Mouse (Mus musculus) spleen, postnatal 14 days (tissue): ENCODE data around the gene Bicral.

Experiments
- DNase-seq, 2 experiments: peaks; one replicate each; pipeline ENCODE4 v3.0.0; 2021 to 2022; ENCODE audit warnings: low spot score in 2 of 2

The Bicral gene

GRCm38 (mm10) chr17:46843716-46844115, 14.6 kb downstream of the Bicral start:
- DNase-seq: no peak

- DNase-seq: no peak
These were observed 15.3 kb downstream of the Bicral start for GRCm38 (mm10) chr17:46843022-46843421.

- no peak for DNase-seq
These were observed 17.8 kb downstream of the Bicral start for GRCm38 (mm10) chr17:46840304-46841010.

GRCm38 (mm10) chr17:46838396-46838920, 19.8 kb downstream of the Bicral start:
- DNase-seq: no peak

- DNase-seq: no peak
These were observed 20.4 kb downstream of the Bicral start for GRCm38 (mm10) chr17:46837897-46838296.

GRCm38 (mm10) chr17:46835093-46835715, 23.1 kb downstream of the Bicral start:
- DNase-seq: peak in 1 of 2 experiments; percentile 17

GRCm38 (mm10) chr17:46832981-46833305, 25.3 kb downstream of the Bicral start:
- DNase-seq: no peak

- no peak for DNase-seq
These were observed 25.9 kb downstream of the Bicral start for GRCm38 (mm10) chr17:46832101-46832980.

GRCm38 (mm10) chr17:46829856-46830535, 28.3 kb downstream of the Bicral start:
- DNase-seq: no peak

- DNase-seq: no peak
These were observed 29.3 kb downstream of the Bicral start for GRCm38 (mm10) chr17:46828935-46829334.

- no peak for DNase-seq
These were observed 35.2 kb downstream of the Bicral start for GRCm38 (mm10) chr17:46823091-46823490.

- no peak for DNase-seq
These were observed 37.7 kb downstream of the Bicral start for GRCm38 (mm10) chr17:46820628-46821027.

GRCm38 (mm10) chr17:46817734-46818158, 40.5 kb downstream of the Bicral start:
- DNase-seq: no peak

- no peak for DNase-seq
These were observed 42.0 kb downstream of the Bicral start for GRCm38 (mm10) chr17:46816306-46816705.

- DNase-seq: no peak
These were observed 43.8 kb downstream of the Bicral start for GRCm38 (mm10) chr17:46814497-46814896.

- DNase-seq: no peak
These were observed 44.6 kb downstream of the Bicral start for GRCm38 (mm10) chr17:46813637-46814036.

GRCm38 (mm10) chr17:46812442-46812841, 45.8 kb downstream of the Bicral start:
- no peak for DNase-seq

GRCm38 (mm10) chr17:46810672-46811071, 47.6 kb downstream of the Bicral start:
- DNase-seq: no peak

GRCm38 (mm10) chr17:46809131-46809830, 49.0 kb downstream of the Bicral start:
- no peak for DNase-seq

GRCm38 (mm10) chr17:46808376-46808775, 49.9 kb downstream of the Bicral start:
- DNase-seq: no peak

GRCm38 (mm10) chr17:46801761-46802160, 56.5 kb downstream of the Bicral start:
- DNase-seq: no peak
